Mouse (Mus musculus): Measurements from ENCODE around the gene Klf11. TPM values are rescaled to one million over a fixed set of nuclear protein-coding genes. Genes with fewer than 3 reads are reported as not detected.
"Not testable (repeated sequence)": the region's sequence is repeated elsewhere in the genome, so short reads cannot be mapped to it uniquely, and the experiment has no call there.

Gene Klf11
- 10 to 100 TPM in 1 of 2 experiments, 1 to 10 TPM in 1; 10.0 to 14.9 TPM for total RNA-seq (2021)

GRCm38 (mm10) chr12:24651063-24651557, at the start of gene Klf11:
Klf11 (plus strand) TSS chr12:24651274.
- intact Hi-C loops (cut with DNase I) = loop anchor here (2.0 kb wide), 1 partner anchor 18 kb away; no protein-coding TSS in a partner anchor
- DNase-seq (ENCODE audit: low spot score) = peak; percentile 98

GRCm38 (mm10) chr12:24603266-24603665, 47.8 kb upstream of the Klf11 start:
- DNase-seq (ENCODE audit: low spot score) = peak; percentile 34
- intact Hi-C loops (cut with DNase I) = loop anchor here (1.0 to 5.0 kb wide), 3 partner anchors 79 to 349 kb away; partner anchors contain the start of gene Cys1

GRCm38 (mm10) chr12:24606166-24606565, 44.9 kb upstream of the Klf11 start:
- intact Hi-C loops (cut with DNase I) = no loop called here
- DNase-seq (ENCODE audit: low spot score) = no peak

- DNase-seq (ENCODE audit: low spot score) = no peak
- intact Hi-C loops (cut with DNase I) = no loop called here
Measured at GRCm38 (mm10) chr12:24612591-24612990, 38.5 kb upstream of the Klf11 start.

GRCm38 (mm10) chr12:24614452-24615075, 36.5 kb upstream of the Klf11 start:
- intact Hi-C loops (cut with DNase I) = no loop called here
- no peak for DNase-seq (ENCODE audit: low spot score)

DNA sequence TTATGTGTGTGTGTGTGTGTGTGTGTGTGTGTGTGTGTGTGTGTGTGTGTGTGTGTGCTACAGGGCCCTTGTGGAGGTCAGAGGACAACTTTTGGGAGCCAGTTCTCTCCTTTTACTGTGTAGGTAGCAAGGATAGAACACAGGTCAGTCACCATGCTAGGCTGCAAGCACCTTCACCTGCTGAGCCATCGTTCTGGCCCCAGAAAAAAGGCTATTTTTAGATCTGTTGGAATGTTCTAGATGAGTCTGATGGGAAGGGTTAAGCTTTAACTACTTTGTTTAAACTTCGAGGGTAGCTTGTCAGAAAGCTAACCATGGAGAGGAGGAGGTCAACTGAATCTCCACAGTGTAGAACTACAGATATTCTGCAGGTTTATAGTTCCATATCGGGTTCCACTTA, 35.9 kb upstream of the Klf11 start:
- DNase-seq (ENCODE audit: low spot score) = no peak
- intact Hi-C loops (cut with DNase I) = no loop called here

- intact Hi-C loops (cut with DNase I) = no loop called here
- no peak for DNase-seq (ENCODE audit: low spot score)
Measured at GRCm38 (mm10) chr12:24619436-24619835, 31.6 kb upstream of the Klf11 start.

DNA sequence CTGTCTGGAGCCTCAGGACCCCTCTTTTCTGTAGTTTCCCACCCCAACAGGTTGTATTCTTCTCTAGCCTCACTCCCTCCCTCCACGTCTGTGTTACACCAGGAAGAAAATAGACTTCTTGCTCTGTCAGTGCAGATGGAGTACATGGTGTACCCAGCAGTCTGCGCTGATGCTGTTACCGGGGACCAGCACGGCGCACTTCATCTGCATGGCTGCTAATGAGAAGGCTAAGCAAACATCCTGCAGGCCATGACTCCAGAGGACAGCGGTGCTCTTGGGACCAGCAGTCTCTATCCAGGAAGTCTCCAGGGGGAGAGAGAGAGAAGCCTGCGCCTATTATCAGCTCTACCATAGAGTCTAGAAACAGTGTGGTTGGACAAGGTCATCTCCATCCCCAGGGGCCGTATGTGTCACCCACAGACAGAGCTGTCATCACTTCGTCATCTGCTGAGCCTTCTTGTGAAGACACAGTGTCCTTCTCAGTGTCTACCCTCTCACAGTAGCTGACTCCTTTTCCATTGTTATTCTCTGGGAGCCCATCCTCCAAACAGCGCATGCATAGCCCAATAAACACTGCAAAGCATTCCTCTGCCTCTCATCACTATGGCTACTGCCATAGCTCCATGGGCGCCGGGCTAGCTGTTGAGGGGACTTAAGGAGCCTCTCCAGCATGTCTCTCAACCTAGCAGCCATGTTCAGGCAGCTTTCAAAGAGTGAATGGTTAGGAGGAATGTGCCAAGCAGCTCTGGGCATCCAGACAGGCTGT, 27.4 kb upstream of the Klf11 start:
- no peak for DNase-seq (ENCODE audit: low spot score)
- intact Hi-C loops (cut with DNase I) = no loop called here

DNA sequence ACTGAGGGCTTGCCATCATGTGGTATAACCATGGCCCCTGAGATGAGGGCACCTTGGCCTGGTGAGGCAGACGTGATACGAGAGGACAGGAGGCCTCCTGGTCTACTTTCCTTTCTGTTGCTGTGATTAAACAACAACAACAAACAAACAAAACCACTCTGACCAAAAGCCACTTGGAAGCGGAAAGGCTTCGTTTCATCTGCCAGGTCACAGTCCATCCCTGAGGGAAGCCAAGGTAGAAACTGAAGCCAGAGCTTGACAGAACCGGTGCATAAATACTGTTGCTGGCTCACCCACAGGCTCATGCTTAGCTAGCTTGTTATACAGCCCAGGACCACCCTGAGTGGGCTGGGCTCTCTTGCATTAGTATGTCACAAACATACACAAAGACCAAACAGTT, 24.7 kb upstream of the Klf11 start:
- intact Hi-C loops (cut with DNase I) = loop anchor here (5.0 kb wide), 1 partner anchor 71 kb away; no protein-coding TSS in a partner anchor
- DNase-seq (ENCODE audit: low spot score) = no peak

GRCm38 (mm10) chr12:24627215-24627614, 23.9 kb upstream of the Klf11 start:
- DNase-seq (ENCODE audit: low spot score) = no peak
- intact Hi-C loops (cut with DNase I) = loop anchor here (5.0 kb wide), 1 partner anchor 70 kb away; no protein-coding TSS in a partner anchor

DNA sequence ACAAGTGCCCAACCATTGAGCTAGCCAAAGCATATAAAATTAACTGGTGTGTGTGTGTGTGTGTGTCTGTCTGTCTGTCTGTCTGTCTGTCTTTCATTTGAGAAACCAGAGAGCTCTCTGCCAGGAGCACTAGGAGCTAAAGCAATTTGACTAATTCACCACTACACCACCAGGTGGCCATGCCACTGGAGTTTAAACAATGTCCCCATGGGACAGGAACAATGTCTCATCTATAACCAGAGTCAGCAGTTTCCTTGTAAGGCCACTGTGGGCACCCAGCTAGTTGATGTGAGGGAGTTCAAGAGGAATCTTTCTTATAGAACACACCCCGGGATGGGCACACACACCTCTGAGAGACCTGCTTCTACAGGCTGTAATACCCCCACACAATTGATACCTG, 20.9 kb upstream of the Klf11 start:
- intact Hi-C loops (cut with DNase I) = no loop called here
- peak; percentile 17 for DNase-seq (ENCODE audit: low spot score)

- no peak for DNase-seq (ENCODE audit: low spot score)
- intact Hi-C loops (cut with DNase I) = loop anchor here (2.0 kb wide), 1 partner anchor 18 kb away; the partner anchor contains the start of gene Klf11
Measured at GRCm38 (mm10) chr12:24632404-24632803, 18.7 kb upstream of the Klf11 start.

GRCm38 (mm10) chr12:24633753-24634191, 17.3 kb upstream of the Klf11 start:
- intact Hi-C loops (cut with DNase I) = loop anchor here (2.0 kb wide), 1 partner anchor 17 kb away; the partner anchor contains the start of gene Klf11
- peak; percentile 67 for DNase-seq (ENCODE audit: low spot score)

DNA sequence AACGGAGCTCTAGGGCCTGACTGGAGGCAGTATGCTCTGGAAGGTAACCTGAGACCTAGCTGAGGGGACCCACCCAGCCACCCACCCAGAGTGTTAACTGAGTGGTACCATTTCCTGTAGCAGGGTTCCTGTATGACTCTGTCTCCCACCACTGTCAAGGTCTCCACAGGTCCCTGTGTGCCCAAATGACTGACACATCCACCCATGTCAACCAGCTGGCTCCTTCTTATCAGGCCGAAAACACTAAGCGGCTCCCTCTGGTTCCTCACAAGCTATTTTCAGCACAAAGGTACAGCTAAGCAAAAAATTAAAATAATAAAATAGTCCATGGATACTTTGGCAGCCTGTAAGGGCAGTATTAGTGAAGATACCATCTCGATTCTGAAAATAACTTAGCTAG, 16.9 kb upstream of the Klf11 start:
- DNase-seq (ENCODE audit: low spot score) = no peak
- intact Hi-C loops (cut with DNase I) = no loop called here

- intact Hi-C loops (cut with DNase I) = no loop called here
Measured at GRCm38 (mm10) chr12:24634648-24635047, 16.4 kb upstream of the Klf11 start.

DNA sequence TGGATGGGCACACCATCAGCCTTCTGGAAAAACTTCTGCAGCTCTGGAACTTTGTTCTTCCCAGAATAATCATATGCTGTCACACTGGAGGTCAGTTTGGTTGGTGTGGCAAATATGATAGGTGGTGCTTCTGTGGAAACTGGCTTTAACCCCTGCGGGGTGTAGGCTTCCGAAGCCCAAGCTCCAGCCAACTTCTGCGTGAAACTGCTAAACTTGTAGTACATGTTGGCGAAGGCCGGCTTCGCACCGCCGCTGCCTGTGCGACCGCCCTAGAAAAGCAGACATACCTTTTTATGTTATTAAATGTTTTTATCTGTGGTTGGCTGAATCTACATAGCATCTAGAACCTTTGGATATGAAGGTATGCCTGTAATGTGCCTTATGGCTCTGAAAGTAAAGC, 12.3 kb upstream of the Klf11 start:
- intact Hi-C loops (cut with DNase I); DNase-seq (ENCODE audit: low spot score): not testable (repeated sequence)

More at GRCm38 (mm10) chr12:24634648-24635047, 16.4 kb upstream of the Klf11 start:
- DNase-seq (ENCODE audit: low spot score) = no peak

DNA sequence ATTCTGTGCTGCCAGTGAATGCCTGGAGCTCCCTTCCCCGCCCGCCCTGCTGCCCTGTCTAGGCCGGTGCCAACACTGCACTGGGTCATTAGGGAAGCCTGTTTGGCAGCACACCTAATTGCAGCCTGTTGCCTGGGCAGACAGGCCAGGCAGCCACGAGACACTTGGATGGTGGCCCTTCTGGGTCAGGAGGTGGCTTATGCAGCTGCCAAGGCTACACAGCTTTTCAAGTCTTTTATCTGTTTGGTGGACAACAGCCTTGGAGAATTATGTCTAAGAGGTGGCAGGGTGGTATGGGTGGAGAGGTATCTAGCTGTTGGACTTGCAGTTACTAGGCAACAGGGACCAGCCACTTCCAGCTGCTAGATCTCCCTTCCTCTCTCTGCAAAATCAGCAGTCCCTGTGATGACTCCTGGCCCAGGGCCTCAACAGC, 8.7 kb upstream of the Klf11 start:
- intact Hi-C loops (cut with DNase I) = no loop called here
- peak; percentile 57 for DNase-seq (ENCODE audit: low spot score)

GRCm38 (mm10) chr12:24644125-24644571, 6.9 kb upstream of the Klf11 start:
- intact Hi-C loops (cut with DNase I) = no loop called here
- no peak for DNase-seq (ENCODE audit: low spot score)

DNA sequence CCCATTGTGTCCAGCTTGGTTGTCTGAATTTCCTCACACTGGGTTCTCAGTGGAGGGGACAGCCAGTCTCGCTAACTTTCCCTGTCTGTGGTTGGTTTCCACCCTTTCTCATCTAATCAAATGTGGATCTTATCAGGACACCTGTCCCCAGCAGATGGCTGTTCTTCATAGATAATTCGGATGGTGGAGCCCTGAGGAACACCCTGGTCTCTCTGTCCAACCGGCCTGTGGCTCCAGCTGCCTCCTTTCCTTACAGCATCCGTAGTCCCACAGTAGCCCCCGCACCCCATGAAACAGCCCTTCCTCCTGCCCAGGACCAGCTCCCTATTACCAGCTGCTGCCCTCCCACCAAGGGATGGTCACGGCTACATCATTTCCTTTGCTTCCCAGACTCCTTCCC, 5.2 kb upstream of the Klf11 start:
- DNase-seq (ENCODE audit: low spot score) = no peak
- intact Hi-C loops (cut with DNase I) = no loop called here

DNA sequence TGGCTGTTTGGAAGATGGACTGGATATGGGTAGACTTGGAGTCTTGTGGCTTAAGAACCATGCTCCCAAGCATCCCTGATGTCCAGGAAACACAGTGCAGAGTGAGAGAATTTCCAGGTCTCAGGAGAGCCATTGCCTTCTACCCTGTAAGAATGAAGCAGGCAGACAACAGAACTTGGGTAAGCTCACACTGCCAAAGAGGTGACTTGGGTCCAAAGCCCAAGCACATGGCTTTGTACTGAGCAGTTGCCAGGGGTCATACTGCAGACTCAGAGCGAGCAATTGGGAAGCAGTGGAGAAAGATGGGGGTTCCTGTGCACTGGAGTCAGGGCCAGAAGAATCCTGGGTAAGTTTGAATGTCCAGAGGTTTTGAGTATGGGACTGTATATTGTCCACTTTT, 3.0 kb upstream of the Klf11 start:
- intact Hi-C loops (cut with DNase I) = no loop called here

More for the DNA sequence above, 3.0 kb upstream of the Klf11 start:
- no peak for DNase-seq (ENCODE audit: low spot score)
